Mouse (Mus musculus): ENCODE measurements around the gene Ap1s2. TPM values are rescaled to one million over a fixed set of nuclear protein-coding genes. Genes with fewer than 3 reads are reported as not detected.
A peak's percentile ranks its signal among the peaks of the same experiment; 100 is the strongest.

Gene Ap1s2
- polyA plus RNA-seq, 1 experiment: 3.5 TPM

GRCm38 (mm10) chrX:163879461-163879860 lies 29.4 kb upstream of the Ap1s2 start:
- 6% methylated on average over 5 of the region's 5 CpGs for WGBS
- peak overlapping the region; percentile 46; the same call in 1 of the 2 replicates for H3K27ac ChIP-seq (ENCODE audit: control insufficient read depth, insufficient read depth, low read length)
- no peaks in the 10 kb centered on the region for H3K27me3 ChIP-seq (ENCODE audit: control insufficient read depth, insufficient read depth, low read length)
- H3K36me3 ChIP-seq (ENCODE audit: control insufficient read depth, insufficient read depth, low read length): no peaks in the 10 kb centered on the region
- H3K4me3 ChIP-seq (ENCODE audit: control insufficient read depth, insufficient read depth, low read length): no peak overlapping the region
- no peak for TF ChIP-seq CTCF (IDR thresholded peaks at IDR 0.05; ENCODE audit: borderline replicate concordance, control insufficient read depth, extremely low read depth, insufficient read depth, low read length, poor library complexity)
- no peak for TF ChIP-seq POLR2A (IDR thresholded peaks at IDR 0.05; ENCODE audit: control insufficient read depth, extremely low read depth, insufficient read depth, low read length, poor library complexity)
- DNase-seq: peak; percentile 1
- H3K4me1 ChIP-seq (replicated peaks; ENCODE audit: control insufficient read depth, insufficient read depth, low read length): peaks cover 8% of the 10 kb centered on the region

- TF ChIP-seq CTCF (IDR thresholded peaks at IDR 0.05; ENCODE audit: borderline replicate concordance, control insufficient read depth, extremely low read depth, insufficient read depth, low read length, poor library complexity) (no peak), POLR2A (IDR thresholded peaks at IDR 0.05; ENCODE audit: control insufficient read depth, extremely low read depth, insufficient read depth, low read length, poor library complexity) (no peak)
- WGBS: 98% methylated on average over 4 of the region's 4 CpGs
- no peak for DNase-seq
- H3K4me3 ChIP-seq (ENCODE audit: control insufficient read depth, insufficient read depth, low read length): no peak overlapping the region
- no peaks in the 10 kb centered on the region for H3K27me3 ChIP-seq (ENCODE audit: control insufficient read depth, insufficient read depth, low read length)
- no peak overlapping the region for H3K27ac ChIP-seq (ENCODE audit: control insufficient read depth, insufficient read depth, low read length)
- H3K36me3 ChIP-seq (ENCODE audit: control insufficient read depth, insufficient read depth, low read length): no peaks in the 10 kb centered on the region
- H3K4me1 ChIP-seq (replicated peaks; ENCODE audit: control insufficient read depth, insufficient read depth, low read length): no peaks in the 10 kb centered on the region
These were observed 23.3 kb upstream of the Ap1s2 start for GRCm38 (mm10) chrX:163885539-163885981.

- Histone ChIP-seq H3K27me3 (ENCODE audit: control insufficient read depth, insufficient read depth, low read length) (no peaks in the 10 kb centered on the region), H3K4me1 (replicated peaks; ENCODE audit: control insufficient read depth, insufficient read depth, low read length) (no peaks in the 10 kb centered on the region), H3K36me3 (ENCODE audit: control insufficient read depth, insufficient read depth, low read length) (no peaks in the 10 kb centered on the region), H3K4me3 (ENCODE audit: control insufficient read depth, insufficient read depth, low read length) (no peak overlapping the region), H3K27ac (ENCODE audit: control insufficient read depth, insufficient read depth, low read length) (no peak overlapping the region)
- TF ChIP-seq CTCF (IDR thresholded peaks at IDR 0.05; ENCODE audit: borderline replicate concordance, control insufficient read depth, extremely low read depth, insufficient read depth, low read length, poor library complexity): no peak
- no peak for TF ChIP-seq POLR2A (IDR thresholded peaks at IDR 0.05; ENCODE audit: control insufficient read depth, extremely low read depth, insufficient read depth, low read length, poor library complexity)
- 44% methylated on average over 1 of the region's 1 CpGs for WGBS
- no peak for DNase-seq
These were observed 11.5 kb upstream of the Ap1s2 start for GRCm38 (mm10) chrX:163897354-163897753.

GRCm38 (mm10) chrX:163899431-163900020 lies 9.3 kb upstream of the Ap1s2 start:
- H3K4me1 ChIP-seq (replicated peaks; ENCODE audit: control insufficient read depth, insufficient read depth, low read length): no peaks in the 10 kb centered on the region
- H3K36me3 ChIP-seq (ENCODE audit: control insufficient read depth, insufficient read depth, low read length): no peaks in the 10 kb centered on the region
- no peak overlapping the region for H3K4me3 ChIP-seq (ENCODE audit: control insufficient read depth, insufficient read depth, low read length)
- H3K27me3 ChIP-seq (ENCODE audit: control insufficient read depth, insufficient read depth, low read length): no peaks in the 10 kb centered on the region
- H3K27ac ChIP-seq (ENCODE audit: control insufficient read depth, insufficient read depth, low read length): no peak overlapping the region
- 53% methylated on average over 5 of the region's 5 CpGs for WGBS
- TF ChIP-seq POLR2A (IDR thresholded peaks at IDR 0.05; ENCODE audit: control insufficient read depth, extremely low read depth, insufficient read depth, low read length, poor library complexity) (no peak), CTCF (IDR thresholded peaks at IDR 0.05; ENCODE audit: borderline replicate concordance, control insufficient read depth, extremely low read depth, insufficient read depth, low read length, poor library complexity) (no peak)
- no peak for DNase-seq

GRCm38 (mm10) chrX:163906861-163907260 lies 2.0 kb upstream of the Ap1s2 start:
- 98% methylated on average over 2 of the region's 2 CpGs for WGBS
- DNase-seq: no peak

GRCm38 (mm10) chrX:163908003-163908336 lies 847 bp upstream of the Ap1s2 start:
- H3K4me1 ChIP-seq (replicated peaks; ENCODE audit: control insufficient read depth, insufficient read depth, low read length): peaks cover 5% of the 10 kb centered on the region; the same call in 1 of the 2 replicates
- no peaks in the 10 kb centered on the region for H3K36me3 ChIP-seq (ENCODE audit: control insufficient read depth, insufficient read depth, low read length)
- TF ChIP-seq CTCF (IDR thresholded peaks at IDR 0.05; ENCODE audit: borderline replicate concordance, control insufficient read depth, extremely low read depth, insufficient read depth, low read length, poor library complexity) (no peak), POLR2A (IDR thresholded peaks at IDR 0.05; ENCODE audit: control insufficient read depth, extremely low read depth, insufficient read depth, low read length, poor library complexity) (no peak)
- peak overlapping the region; percentile 81 for H3K27ac ChIP-seq (ENCODE audit: control insufficient read depth, insufficient read depth, low read length)
- no peaks in the 10 kb centered on the region for H3K27me3 ChIP-seq (ENCODE audit: control insufficient read depth, insufficient read depth, low read length)
- peak overlapping the region; percentile 74 for H3K4me3 ChIP-seq (ENCODE audit: control insufficient read depth, insufficient read depth, low read length)
- 12% methylated on average over 8 of the region's 8 CpGs for WGBS
- DNase-seq: no peak

More at GRCm38 (mm10) chrX:163906861-163907260, 2.0 kb upstream of the Ap1s2 start:
- Histone ChIP-seq H3K4me1 (replicated peaks; ENCODE audit: control insufficient read depth, insufficient read depth, low read length) (peaks cover 5% of the 10 kb centered on the region; the same call in 1 of the 2 replicates), H3K4me3 (ENCODE audit: control insufficient read depth, insufficient read depth, low read length) (no peak overlapping the region), H3K27me3 (ENCODE audit: control insufficient read depth, insufficient read depth, low read length) (no peaks in the 10 kb centered on the region), H3K27ac (ENCODE audit: control insufficient read depth, insufficient read depth, low read length) (no peak overlapping the region), H3K36me3 (ENCODE audit: control insufficient read depth, insufficient read depth, low read length) (no peaks in the 10 kb centered on the region)
- TF ChIP-seq CTCF (IDR thresholded peaks at IDR 0.05; ENCODE audit: borderline replicate concordance, control insufficient read depth, extremely low read depth, insufficient read depth, low read length, poor library complexity) (no peak), POLR2A (IDR thresholded peaks at IDR 0.05; ENCODE audit: control insufficient read depth, extremely low read depth, insufficient read depth, low read length, poor library complexity) (no peak)
